Mouse (Mus musculus): ENCODE data around the gene Scamp3.
A peak's percentile ranks its signal among the peaks of the same experiment; 100 is the strongest.

- 0 out of 4 replicates have a peak, but pooled peaks of 1 of the 2 experiments have one; percentile 36 for TF ChIP-seq POLR2A (IDR thresholded peaks at IDR 0.05; ENCODE audit: control insufficient read depth in 1 of 2, insufficient read depth in 1 of 2, low read depth in 1 of 2, low read length in 2 of 2, poor library complexity in 1 of 2)
- no peak for TF ChIP-seq MYB (IDR thresholded peaks at IDR 0.05; ENCODE audit: low read depth, low read length)
- TF ChIP-seq TAL1 (IDR thresholded peaks at IDR 0.05; ENCODE audit: low read length), result no peak
- TF ChIP-seq CTCF (IDR thresholded peaks at IDR 0.05 in 2 of 3, conservative IDR thresholded peaks at IDR 0.05 in 1 of 3; ENCODE audit: control insufficient read depth in 1 of 3, insufficient read depth in 1 of 3, low read depth in 2 of 3, low read length in 3 of 3, poor library complexity in 1 of 3, severe bottlenecking in 1 of 3), result no peak
- no peak for TF ChIP-seq BHLHE40 (IDR thresholded peaks at IDR 0.05; ENCODE audit: borderline replicate concordance, low read depth, low read length)
- TF ChIP-seq ZNF384 (IDR thresholded peaks at IDR 0.05; ENCODE audit: low read depth, low read length), result no peak
These were observed 51.6 kb downstream of the Scamp3 start, which contains the start of gene Muc1 for GRCm38 (mm10) chr3:89228836-89229235.
